Mouse (Mus musculus) G1E (cell line): ENCODE data around the gene Efcab6.

Experiments
- CTCF ChIP-seq: IDR thresholded peaks from 2 replicates; pipeline ENCODE4 v1.5.1; 2012; ENCODE audit warnings: low read depth, low read length, inconsistent platforms, mixed read lengths
- GATA1 ChIP-seq: IDR thresholded peaks from 2 replicates; pipeline ENCODE4 v1.6.1; 2012; ENCODE audit warnings: borderline replicate concordance, low read length, inconsistent platforms, mixed read lengths
- GATA2 ChIP-seq: IDR thresholded peaks from 2 replicates; pipeline ENCODE4 v1.6.1; 2012; ENCODE audit warnings: low read depth, low read length, inconsistent platforms, borderline replicate concordance
- POLR2AphosphoS5 ChIP-seq: IDR thresholded peaks from 2 replicates; pipeline ENCODE4 v1.6.1; 2012; ENCODE audit warnings: low read depth, low read length, inconsistent platforms; ENCODE audit not compliant: insufficient replicate concordance
- TAL1 ChIP-seq: conservative IDR thresholded peaks from 2 replicates; pipeline ENCODE4 v1.6.1; 2012; ENCODE audit warnings: low read depth, low read length, inconsistent platforms, mixed read lengths

DNA sequence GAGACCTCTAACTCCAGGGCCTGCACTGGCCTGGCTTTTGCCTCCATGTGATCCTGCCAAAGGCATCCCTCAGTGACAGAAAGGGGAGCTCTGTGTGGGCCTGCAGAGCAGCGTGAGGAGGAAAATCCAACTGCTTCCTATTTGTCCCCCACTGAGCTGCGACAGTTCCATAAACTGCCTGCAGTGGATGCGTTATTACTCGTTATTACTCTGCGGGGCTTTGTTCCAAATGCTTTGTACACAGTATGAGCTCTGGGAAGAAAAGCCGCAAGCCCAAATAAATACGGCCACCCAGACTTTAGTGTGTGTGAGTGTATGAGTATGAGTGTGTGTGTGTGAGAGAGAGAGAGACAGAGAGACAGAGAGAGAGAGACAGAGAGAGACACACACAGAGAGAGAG, 68.3 kb downstream of the Efcab6 start:
- TF ChIP-seq CTCF: no peak
- no peak for TF ChIP-seq TAL1
- no peak for TF ChIP-seq POLR2AphosphoS5
- TF ChIP-seq GATA1: no peak
- no peak for TF ChIP-seq GATA2
